Mouse (Mus musculus): Measurements from ENCODE around the gene Olfr699. TPM values are rescaled to one million over a fixed set of nuclear protein-coding genes. Genes with fewer than 3 reads are reported as not detected.

The Olfr699 gene
- polyA plus RNA-seq, 1 experiment: not detected

GRCm38 (mm10) chr7:106758800-106759199 lies 34.2 kb downstream of the Olfr699 start:
- no peak overlapping the region for H3K27ac ChIP-seq (ENCODE audit: control insufficient read depth, insufficient read depth, low read length)
- no peak overlapping the region for H3K4me3 ChIP-seq (ENCODE audit: control insufficient read depth, insufficient read depth, low read length)
- WGBS: 85% methylated on average over 2 of the region's 2 CpGs
- no peaks in the 10 kb centered on the region for H3K36me3 ChIP-seq (ENCODE audit: control insufficient read depth, insufficient read depth, low read length)
- no peaks in the 10 kb centered on the region for H3K4me1 ChIP-seq (replicated peaks; ENCODE audit: control insufficient read depth, insufficient read depth, low read length)
- no peaks in the 10 kb centered on the region for H3K27me3 ChIP-seq (ENCODE audit: control insufficient read depth, insufficient read depth, low read length)
- no peak for TF ChIP-seq POLR2A (IDR thresholded peaks at IDR 0.05; ENCODE audit: control insufficient read depth, extremely low read depth, insufficient read depth, low read length, poor library complexity)
- TF ChIP-seq CTCF (IDR thresholded peaks at IDR 0.05; ENCODE audit: borderline replicate concordance, control insufficient read depth, extremely low read depth, insufficient read depth, low read length, poor library complexity): no peak
- DNase-seq: no peak

- H3K27ac ChIP-seq (ENCODE audit: control insufficient read depth, insufficient read depth, low read length): no peak within 1 kb of the TSS
- no peaks in the 10 kb centered on the region for H3K36me3 ChIP-seq (ENCODE audit: control insufficient read depth, insufficient read depth, low read length)
- H3K27me3 ChIP-seq (ENCODE audit: control insufficient read depth, insufficient read depth, low read length): no peaks in the 10 kb centered on the region
- DNase-seq: no peak
- H3K4me1 ChIP-seq (replicated peaks; ENCODE audit: control insufficient read depth, insufficient read depth, low read length): no peaks in the 10 kb centered on the region
- no peak within 1 kb of the TSS for H3K4me3 ChIP-seq (ENCODE audit: control insufficient read depth, insufficient read depth, low read length)
- no peak for TF ChIP-seq CTCF (IDR thresholded peaks at IDR 0.05; ENCODE audit: borderline replicate concordance, control insufficient read depth, extremely low read depth, insufficient read depth, low read length, poor library complexity)
- TF ChIP-seq POLR2A (IDR thresholded peaks at IDR 0.05; ENCODE audit: control insufficient read depth, extremely low read depth, insufficient read depth, low read length, poor library complexity): no peak
Measured at GRCm38 (mm10) chr7:106755297-106755696, 37.7 kb downstream of the Olfr699 start, which contains the start of gene Olfr698. TSS of gene Olfr698 (minus strand) at chr7:106755397.

- TF ChIP-seq POLR2A (IDR thresholded peaks at IDR 0.05; ENCODE audit: control insufficient read depth, extremely low read depth, insufficient read depth, low read length, poor library complexity) (no peak), CTCF (IDR thresholded peaks at IDR 0.05; ENCODE audit: borderline replicate concordance, control insufficient read depth, extremely low read depth, insufficient read depth, low read length, poor library complexity) (no peak)
- Histone ChIP-seq H3K27ac (ENCODE audit: control insufficient read depth, insufficient read depth, low read length) (no peak overlapping the region), H3K4me3 (ENCODE audit: control insufficient read depth, insufficient read depth, low read length) (no peak overlapping the region), H3K36me3 (ENCODE audit: control insufficient read depth, insufficient read depth, low read length) (no peaks in the 10 kb centered on the region), H3K4me1 (replicated peaks; ENCODE audit: control insufficient read depth, insufficient read depth, low read length) (no peaks in the 10 kb centered on the region), H3K27me3 (ENCODE audit: control insufficient read depth, insufficient read depth, low read length) (no peaks in the 10 kb centered on the region)
- DNase-seq: no peak
- 93% methylated on average over 5 of the region's 5 CpGs for WGBS
Measured at GRCm38 (mm10) chr7:106745811-106746210, 47.2 kb downstream of the Olfr699 start.

- no peak for DNase-seq
- no peak within 1 kb of the TSS for H3K27ac ChIP-seq (ENCODE audit: control insufficient read depth, insufficient read depth, low read length)
- no peak within 1 kb of the TSS for H3K4me3 ChIP-seq (ENCODE audit: control insufficient read depth, insufficient read depth, low read length)
- WGBS: 98% methylated on average over 1 of the region's 1 CpGs
- no peaks in the 10 kb centered on the region for H3K36me3 ChIP-seq (ENCODE audit: control insufficient read depth, insufficient read depth, low read length)
- H3K4me1 ChIP-seq (replicated peaks; ENCODE audit: control insufficient read depth, insufficient read depth, low read length): no peaks in the 10 kb centered on the region
- TF ChIP-seq CTCF (IDR thresholded peaks at IDR 0.05; ENCODE audit: borderline replicate concordance, control insufficient read depth, extremely low read depth, insufficient read depth, low read length, poor library complexity): no peak
- TF ChIP-seq POLR2A (IDR thresholded peaks at IDR 0.05; ENCODE audit: control insufficient read depth, extremely low read depth, insufficient read depth, low read length, poor library complexity): no peak
- no peaks in the 10 kb centered on the region for H3K27me3 ChIP-seq (ENCODE audit: control insufficient read depth, insufficient read depth, low read length)
Measured at GRCm38 (mm10) chr7:106742343-106742742, 50.7 kb downstream of the Olfr699 start, which contains the start of gene Olfr697. TSS of gene Olfr697 (minus strand) at chr7:106742443.

Other genes with a start within 250 kb of the Olfr699 start
- gene Olfr693, start 112.6 kb downstream of the Olfr699 start, polyA plus RNA-seq (2012; rRNA removed): not detected in 2 replicates
- gene Olfr694, start 101.4 kb downstream of the Olfr699 start, polyA plus RNA-seq (2012; rRNA removed): not detected in 2 replicates
- gene Olfr695, start 76.8 kb downstream of the Olfr699 start, polyA plus RNA-seq (2012; rRNA removed): not detected in 2 replicates
- gene Olfr697, start 50.8 kb downstream of the Olfr699 start, polyA plus RNA-seq (2012; rRNA removed): not detected in 2 replicates
- not detected in 2 replicates for gene Olfr698, start 37.8 kb downstream of the Olfr699 start, polyA plus RNA-seq (2012; rRNA removed)
- not detected in 2 replicates for gene Olfr700, start 15.6 kb upstream of the Olfr699 start, polyA plus RNA-seq (2012; rRNA removed)
- gene Olfr701, start 20.9 kb upstream of the Olfr699 start, polyA plus RNA-seq (2012; rRNA removed): 0.09 TPM in 1 of 2 replicates, not detected in the other
- not detected in 2 replicates for gene Olfr702, start 40.7 kb upstream of the Olfr699 start, polyA plus RNA-seq (2012; rRNA removed)
- gene Olfr703, start 50.2 kb upstream of the Olfr699 start, polyA plus RNA-seq (2012; rRNA removed): not detected in 2 replicates
- gene Olfr704, start 70.0 kb upstream of the Olfr699 start, polyA plus RNA-seq (2012; rRNA removed): not detected in 2 replicates
- gene Olfr705, start 83.7 kb upstream of the Olfr699 start, polyA plus RNA-seq (2012; rRNA removed): not detected in 2 replicates
- not detected in 2 replicates for gene Olfr706, start 95.0 kb upstream of the Olfr699 start, polyA plus RNA-seq (2012; rRNA removed)
- gene Olfr707, start 108.0 kb upstream of the Olfr699 start, polyA plus RNA-seq (2012; rRNA removed): not detected in 2 replicates
- not detected in 2 replicates for gene Olfr1532-ps1, start 114.8 kb upstream of the Olfr699 start, polyA plus RNA-seq (2012; rRNA removed)
- not detected in 2 replicates for gene Olfr709-ps1, start 139.0 kb upstream of the Olfr699 start, polyA plus RNA-seq (2012; rRNA removed)
- not detected in 2 replicates for gene Olfr710, start 155.1 kb upstream of the Olfr699 start, polyA plus RNA-seq (2012; rRNA removed)
- not detected in 2 replicates for gene Olfr6, start 170.7 kb upstream of the Olfr699 start, polyA plus RNA-seq (2012; rRNA removed)
- gene Olfr711, start 182.3 kb upstream of the Olfr699 start, polyA plus RNA-seq (2012; rRNA removed): not detected in 2 replicates
- gene Olfr2, start 212.9 kb upstream of the Olfr699 start, polyA plus RNA-seq (2012; rRNA removed): not detected in 2 replicates
- gene Olfr713, start 238.0 kb upstream of the Olfr699 start, polyA plus RNA-seq (2012; rRNA removed): not detected in 2 replicates